Mouse (Mus musculus): ENCODE results near the gene Ak5. TPM values are rescaled to one million over a fixed set of nuclear protein-coding genes. Genes with fewer than 3 reads are reported as not detected.
"Not testable (repeated sequence)": the region's sequence is repeated elsewhere in the genome, so short reads cannot be mapped to it uniquely, and the experiment has no call there.

Ak5 gene
- polyA plus RNA-seq, 1 experiment from 2014 or later: 3.1 TPM

DNA sequence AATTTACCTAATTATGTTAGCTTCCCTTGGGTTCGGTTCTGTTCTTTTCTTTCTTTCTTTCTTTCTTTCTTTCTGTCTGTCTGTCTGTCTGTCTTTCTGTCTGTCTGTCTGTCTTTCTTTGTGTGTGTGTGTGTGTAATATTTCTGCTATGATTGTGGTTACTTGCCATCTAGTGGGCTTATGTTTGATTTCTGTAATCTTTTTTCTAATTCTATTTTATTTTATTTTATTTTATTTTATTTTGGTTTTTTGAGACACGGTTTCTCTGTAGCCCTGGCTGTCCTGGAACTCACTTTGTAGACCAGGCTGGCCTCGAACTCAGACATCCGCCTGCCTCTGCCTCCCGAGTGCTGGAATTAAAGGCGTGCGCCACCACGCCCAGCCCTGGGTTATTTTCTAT is 33.4 kb upstream of the Ak5 start:
- H3K4me1 ChIP-seq (ENCODE audit: control insufficient read depth, insufficient read depth, low read length); DNase-seq (ENCODE audit: low spot score); H3K9me3 ChIP-seq (ENCODE audit: control insufficient read depth, low read length); H3K4me3 ChIP-seq (ENCODE audit: low read depth, low read length); ATAC-seq (ENCODE audit: low read depth); H3K4me2 ChIP-seq (ENCODE audit: low read depth, low read length); H3K27me3 ChIP-seq (replicated peaks; ENCODE audit: control insufficient read depth, insufficient read depth, low read length); H3K9ac ChIP-seq (ENCODE audit: low read depth, low read length); H3K27ac ChIP-seq (replicated peaks; ENCODE audit: low read depth, low read length); H3K36me3 ChIP-seq (ENCODE audit: control insufficient read depth, insufficient read depth, low read length): not testable (repeated sequence)
- WGBS: 89% methylated on average over 8 of the region's 8 CpGs

DNA sequence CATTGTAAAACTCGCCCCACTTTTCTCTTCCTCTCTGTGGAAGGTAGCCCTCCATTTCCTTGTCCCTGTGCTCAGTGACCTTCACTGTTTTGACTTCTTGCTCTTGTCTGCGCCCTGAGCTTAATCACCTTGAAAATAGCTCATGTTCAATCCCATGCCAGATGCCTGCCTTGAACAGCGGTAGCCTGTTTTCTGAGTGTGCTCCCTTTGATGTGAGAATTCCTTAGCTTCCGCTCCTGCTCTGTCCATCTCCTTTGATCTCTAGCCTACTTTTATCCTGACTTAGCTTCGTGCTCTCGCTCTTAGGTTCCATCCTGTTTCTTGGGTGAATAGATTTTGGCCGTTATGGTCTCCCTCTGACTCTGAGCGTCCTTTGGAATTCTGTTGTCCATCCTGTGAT is 31.1 kb upstream of the Ak5 start:
- no peaks in the 10 kb centered on the region for H3K9me3 ChIP-seq (ENCODE audit: control insufficient read depth, low read length)
- no peaks in the 10 kb centered on the region for H3K36me3 ChIP-seq (ENCODE audit: control insufficient read depth, insufficient read depth, low read length)
- H3K4me3 ChIP-seq (ENCODE audit: low read depth, low read length): no peak overlapping the region
- WGBS: 53% methylated on average over 8 of the region's 8 CpGs
- H3K27me3 ChIP-seq (replicated peaks; ENCODE audit: control insufficient read depth, insufficient read depth, low read length): no peaks in the 10 kb centered on the region
- no peak overlapping the region for H3K9ac ChIP-seq (ENCODE audit: low read depth, low read length)
- no peak overlapping the region for H3K4me2 ChIP-seq (ENCODE audit: low read depth, low read length)
- H3K4me1 ChIP-seq (ENCODE audit: control insufficient read depth, insufficient read depth, low read length): no peaks in the 10 kb centered on the region
- no peak for ATAC-seq (ENCODE audit: low read depth)
- no peak overlapping the region for H3K27ac ChIP-seq (replicated peaks; ENCODE audit: low read depth, low read length)
- no peak for DNase-seq (ENCODE audit: low spot score)

DNA sequence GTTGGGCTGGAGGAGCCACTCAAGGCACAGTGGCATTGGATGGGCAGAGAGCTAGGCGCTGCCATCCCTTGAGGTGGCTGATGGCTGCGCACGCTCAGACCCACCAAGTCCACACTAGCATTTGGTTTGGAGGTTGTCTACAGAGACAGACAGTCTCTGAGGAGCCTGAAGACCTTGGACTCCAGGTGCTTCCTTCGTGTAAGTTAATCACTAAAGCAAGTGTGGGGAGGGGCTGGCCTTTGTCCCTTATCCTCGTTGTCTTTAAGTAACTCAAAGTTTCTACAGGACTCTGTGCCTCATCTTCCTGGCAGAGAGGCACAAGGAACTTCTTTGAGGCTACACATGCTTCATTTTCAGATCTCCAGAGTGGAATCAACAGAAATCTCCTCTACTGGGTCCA is 29.9 kb upstream of the Ak5 start:
- no peak for ATAC-seq (ENCODE audit: low read depth)

DNA sequence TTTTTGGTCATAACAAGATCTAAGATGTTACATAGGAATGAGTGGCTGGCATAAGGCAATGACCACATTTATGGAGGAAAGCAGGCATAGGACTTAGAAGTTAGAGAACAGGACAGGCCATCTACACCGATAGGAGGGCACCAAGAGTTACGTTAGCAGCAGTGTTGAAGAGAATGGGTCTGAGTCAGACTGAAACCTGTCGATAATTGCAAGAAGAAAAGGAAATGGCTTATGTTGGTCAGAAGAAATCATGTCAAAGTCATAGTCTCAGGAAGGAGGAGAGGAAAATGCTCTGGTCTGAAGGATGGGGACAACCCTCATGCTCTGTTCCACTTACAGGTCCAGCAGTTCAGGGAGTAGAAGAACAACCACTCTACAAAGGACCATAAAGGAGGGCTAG is 26.8 kb upstream of the Ak5 start:
- Histone ChIP-seq H3K27me3 (replicated peaks; ENCODE audit: control insufficient read depth, insufficient read depth, low read length) (no peaks in the 10 kb centered on the region), H3K36me3 (ENCODE audit: control insufficient read depth, insufficient read depth, low read length) (no peaks in the 10 kb centered on the region), H3K9me3 (ENCODE audit: control insufficient read depth, low read length) (no peaks in the 10 kb centered on the region), H3K4me2 (ENCODE audit: low read depth, low read length) (no peak overlapping the region), H3K27ac (replicated peaks; ENCODE audit: low read depth, low read length) (no peak overlapping the region), H3K4me3 (ENCODE audit: low read depth, low read length) (no peak overlapping the region), H3K9ac (ENCODE audit: low read depth, low read length) (no peak overlapping the region), H3K4me1 (ENCODE audit: control insufficient read depth, insufficient read depth, low read length) (no peaks in the 10 kb centered on the region)
- WGBS: 92% methylated on average over 3 of the region's 3 CpGs
- ATAC-seq (ENCODE audit: low read depth) (no peak), DNase-seq (ENCODE audit: low spot score) (no peak)

More for the DNA sequence above, 29.9 kb upstream of the Ak5 start:
- DNase-seq (ENCODE audit: low spot score): no peak
- WGBS: 86% methylated on average over 5 of the region's 5 CpGs
- Histone ChIP-seq H3K27me3 (replicated peaks; ENCODE audit: control insufficient read depth, insufficient read depth, low read length) (no peaks in the 10 kb centered on the region), H3K4me1 (ENCODE audit: control insufficient read depth, insufficient read depth, low read length) (no peaks in the 10 kb centered on the region), H3K9ac (ENCODE audit: low read depth, low read length) (no peak overlapping the region), H3K4me3 (ENCODE audit: low read depth, low read length) (no peak overlapping the region), H3K9me3 (ENCODE audit: control insufficient read depth, low read length) (no peaks in the 10 kb centered on the region), H3K27ac (replicated peaks; ENCODE audit: low read depth, low read length) (no peak overlapping the region), H3K4me2 (ENCODE audit: low read depth, low read length) (no peak overlapping the region), H3K36me3 (ENCODE audit: control insufficient read depth, insufficient read depth, low read length) (no peaks in the 10 kb centered on the region)

DNA sequence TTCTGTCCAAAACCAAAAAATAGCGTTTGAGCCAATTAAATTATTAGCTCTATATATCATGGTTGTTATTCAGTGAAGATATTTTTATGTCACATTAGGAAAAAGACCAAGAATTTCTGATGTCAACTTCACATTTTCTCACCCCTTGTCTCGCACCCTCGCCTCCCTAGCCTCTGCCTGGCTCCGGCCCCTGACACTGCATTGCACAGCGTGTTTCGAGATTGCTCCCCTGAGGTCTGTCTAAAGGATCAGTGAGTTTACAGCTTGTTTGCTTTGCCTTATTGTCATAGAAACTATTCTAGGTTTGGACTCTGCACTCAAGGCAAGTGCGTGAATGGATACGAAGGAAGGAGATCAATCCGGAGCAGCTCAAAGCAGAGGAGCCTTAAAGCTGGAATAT is 20.9 kb upstream of the Ak5 start:
- Histone ChIP-seq H3K9ac (ENCODE audit: low read depth, low read length) (no peak overlapping the region), H3K9me3 (ENCODE audit: control insufficient read depth, low read length) (no peaks in the 10 kb centered on the region), H3K4me3 (ENCODE audit: low read depth, low read length) (no peak overlapping the region), H3K4me2 (ENCODE audit: low read depth, low read length) (no peak overlapping the region), H3K36me3 (ENCODE audit: control insufficient read depth, insufficient read depth, low read length) (no peaks in the 10 kb centered on the region), H3K4me1 (ENCODE audit: control insufficient read depth, insufficient read depth, low read length) (no peaks in the 10 kb centered on the region), H3K27ac (replicated peaks; ENCODE audit: low read depth, low read length) (no peak overlapping the region), H3K27me3 (replicated peaks; ENCODE audit: control insufficient read depth, insufficient read depth, low read length) (no peaks in the 10 kb centered on the region)
- ATAC-seq (ENCODE audit: low read depth): no peak
- WGBS: 80% methylated on average over 9 of the region's 9 CpGs
- no peak for DNase-seq (ENCODE audit: low spot score)

DNA sequence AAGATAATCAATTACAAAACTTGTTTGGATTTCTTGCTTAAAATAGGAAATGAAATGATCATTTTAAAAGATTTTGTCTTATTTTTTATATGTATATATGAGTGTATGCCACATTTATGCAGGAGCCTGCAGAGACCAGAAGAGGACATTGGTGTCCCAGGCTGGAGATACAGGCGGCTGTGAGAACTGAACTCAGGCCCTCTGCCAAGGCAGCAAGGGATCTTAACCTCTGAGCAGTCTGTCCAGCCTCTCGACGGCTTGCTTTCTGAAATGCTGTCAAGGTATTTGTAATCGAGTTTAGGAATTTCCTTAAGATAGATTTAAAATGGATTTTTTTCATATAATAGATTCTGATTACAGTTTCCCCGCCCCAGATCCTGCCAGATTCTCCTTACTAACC is 20.4 kb upstream of the Ak5 start:
- Histone ChIP-seq H3K9ac (ENCODE audit: low read depth, low read length) (no peak overlapping the region), H3K9me3 (ENCODE audit: control insufficient read depth, low read length) (no peaks in the 10 kb centered on the region), H3K4me3 (ENCODE audit: low read depth, low read length) (no peak overlapping the region), H3K36me3 (ENCODE audit: control insufficient read depth, insufficient read depth, low read length) (no peaks in the 10 kb centered on the region), H3K27me3 (replicated peaks; ENCODE audit: control insufficient read depth, insufficient read depth, low read length) (no peaks in the 10 kb centered on the region), H3K4me2 (ENCODE audit: low read depth, low read length) (no peak overlapping the region), H3K27ac (replicated peaks; ENCODE audit: low read depth, low read length) (no peak overlapping the region), H3K4me1 (ENCODE audit: control insufficient read depth, insufficient read depth, low read length) (no peaks in the 10 kb centered on the region)
- 77% methylated on average over 5 of the region's 5 CpGs for whole genome bisulfite sequencing
- no peak for DNase-seq (ENCODE audit: low spot score)
- no peak for ATAC-seq (ENCODE audit: low read depth)

DNA sequence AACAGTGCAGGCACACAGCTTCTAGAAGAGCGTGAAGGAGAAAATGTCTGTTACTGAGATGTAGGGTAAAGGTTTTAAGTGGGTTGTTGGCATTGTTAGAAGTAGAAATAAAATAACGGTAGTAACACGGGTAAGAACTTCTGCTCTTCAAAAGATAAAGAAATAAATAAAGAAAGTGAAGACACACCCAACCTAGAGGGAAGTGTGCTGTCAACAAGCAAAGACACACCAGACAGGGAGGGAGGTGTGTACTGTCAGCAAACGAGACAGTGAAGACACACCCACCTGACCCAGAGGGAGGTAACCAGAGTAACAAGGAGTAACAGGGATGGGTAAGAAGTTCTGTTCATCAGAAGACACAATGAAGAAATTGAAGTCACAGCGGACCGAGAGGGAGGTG is 6.5 kb upstream of the Ak5 start:
- WGBS: 69% methylated on average over 6 of the region's 6 CpGs
- Histone ChIP-seq H3K27ac (replicated peaks; ENCODE audit: low read depth, low read length) (no peak overlapping the region), H3K4me3 (ENCODE audit: low read depth, low read length) (no peak overlapping the region), H3K4me2 (ENCODE audit: low read depth, low read length) (no peak overlapping the region), H3K9ac (ENCODE audit: low read depth, low read length) (no peak overlapping the region), H3K27me3 (replicated peaks; ENCODE audit: control insufficient read depth, insufficient read depth, low read length) (no peaks in the 10 kb centered on the region), H3K9me3 (ENCODE audit: control insufficient read depth, low read length) (no peaks in the 10 kb centered on the region), H3K4me1 (ENCODE audit: control insufficient read depth, insufficient read depth, low read length) (no peaks in the 10 kb centered on the region), H3K36me3 (ENCODE audit: control insufficient read depth, insufficient read depth, low read length) (no peaks in the 10 kb centered on the region)
- ATAC-seq (ENCODE audit: low read depth) (no peak), DNase-seq (ENCODE audit: low spot score) (no peak)

DNA sequence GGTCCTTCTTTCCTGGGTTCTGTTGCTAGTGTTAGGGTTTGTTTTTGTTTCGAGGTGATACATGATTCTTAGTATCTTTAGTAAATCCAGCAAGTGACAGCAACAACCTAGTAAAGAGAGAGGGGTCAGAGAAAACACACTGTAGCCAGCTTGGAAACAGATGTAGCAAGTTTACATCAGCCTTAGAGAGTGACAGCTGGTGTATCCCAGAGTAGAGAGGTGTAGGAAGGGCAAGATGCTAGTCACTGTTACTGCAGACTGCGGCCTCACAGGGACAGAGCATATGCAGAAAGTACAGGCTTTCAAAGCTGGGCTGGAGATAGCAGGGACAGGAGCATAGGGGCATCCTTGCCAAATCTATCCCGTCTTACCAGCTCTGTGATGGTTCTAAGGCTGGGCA is 1.6 kb upstream of the Ak5 start:
- no peak for ATAC-seq (ENCODE audit: low read depth)
- Histone ChIP-seq H3K4me2 (ENCODE audit: low read depth, low read length) (no peak overlapping the region), H3K27ac (replicated peaks; ENCODE audit: low read depth, low read length) (no peak overlapping the region), H3K27me3 (replicated peaks; ENCODE audit: control insufficient read depth, insufficient read depth, low read length) (peaks cover 35% of the 10 kb centered on the region), H3K9me3 (ENCODE audit: control insufficient read depth, low read length) (no peaks in the 10 kb centered on the region), H3K4me1 (ENCODE audit: control insufficient read depth, insufficient read depth, low read length) (no peaks in the 10 kb centered on the region), H3K9ac (ENCODE audit: low read depth, low read length) (no peak overlapping the region), H3K4me3 (ENCODE audit: low read depth, low read length) (no peak overlapping the region), H3K36me3 (ENCODE audit: control insufficient read depth, insufficient read depth, low read length) (no peaks in the 10 kb centered on the region)
- no peak for DNase-seq (ENCODE audit: low spot score)
- 69% methylated on average over 3 of the region's 3 CpGs for WGBS

DNA sequence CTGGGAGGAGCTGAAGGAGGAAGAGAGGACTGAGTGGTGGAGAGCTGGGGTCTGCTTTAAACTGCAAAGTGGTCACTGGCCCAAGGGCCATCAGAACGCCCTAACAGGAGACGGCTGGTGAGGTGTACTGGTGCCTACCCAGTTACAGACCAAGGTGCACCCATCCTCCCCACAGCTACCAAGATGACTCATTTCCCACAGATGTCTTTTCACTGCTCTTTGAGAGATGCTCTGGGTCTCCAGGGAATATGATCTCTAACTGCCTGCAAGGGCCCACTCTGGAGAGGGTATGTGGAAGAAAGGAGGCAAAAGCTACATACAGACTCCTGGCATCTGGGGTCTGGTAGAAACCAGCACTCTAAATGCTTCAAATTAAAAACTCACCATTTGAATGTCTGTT is 633 bp upstream of the Ak5 start:
- no peak for ATAC-seq (ENCODE audit: low read depth)
- H3K27me3 ChIP-seq (replicated peaks; ENCODE audit: control insufficient read depth, insufficient read depth, low read length): peaks cover 35% of the 10 kb centered on the region
- H3K4me2 ChIP-seq (ENCODE audit: low read depth, low read length): no peak overlapping the region
- WGBS: 67% methylated on average over 2 of the region's 2 CpGs
- no peaks in the 10 kb centered on the region for H3K36me3 ChIP-seq (ENCODE audit: control insufficient read depth, insufficient read depth, low read length)
- no peaks in the 10 kb centered on the region for H3K9me3 ChIP-seq (ENCODE audit: control insufficient read depth, low read length)
- H3K4me3 ChIP-seq (ENCODE audit: low read depth, low read length): no peak overlapping the region
- no peak for DNase-seq (ENCODE audit: low spot score)
- H3K27ac ChIP-seq (replicated peaks; ENCODE audit: low read depth, low read length): no peak overlapping the region
- H3K9ac ChIP-seq (ENCODE audit: low read depth, low read length): no peak overlapping the region
- no peaks in the 10 kb centered on the region for H3K4me1 ChIP-seq (ENCODE audit: control insufficient read depth, insufficient read depth, low read length)
